Mouse (Mus musculus) limb, embryonic 15.5 days (tissue): ENCODE data around the gene Gm20721. TPM values are rescaled to one million over a fixed set of nuclear protein-coding genes. Genes with fewer than 3 reads are reported as not detected.

Source experiments
- ATAC-seq: fragments of 200-750 bp; cut with Nextera tagmentation; 2 replicates; pipeline ENCODE4 v1.8.0; 2017; ENCODE audit warnings: low read depth, moderate TSS enrichment; ENCODE audit not compliant: insufficient number of reproducible peaks, low FRiP score, low TSS enrichment
- H3K27ac ChIP-seq: fragments of 300-500 bp; sonication (generic); 2 replicates; pipeline ENCODE4 v1.5.1; 2015; ENCODE audit warnings: moderate library complexity, mild to moderate bottlenecking, inconsistent platforms
- H3K27me3 ChIP-seq: fragments of 300-500 bp; sonication (generic); 2 replicates; pipeline ENCODE4 v1.6.1; 2015; ENCODE audit warnings: inconsistent platforms
- H3K36me3 ChIP-seq: fragments of 300-500 bp; sonication (generic); 2 replicates; pipeline ENCODE4 v1.6.1; 2015; ENCODE audit warnings: inconsistent platforms
- H3K4me1 ChIP-seq: fragments of 300-500 bp; sonication (generic); 2 replicates; pipeline ENCODE4 v1.6.1; 2015; ENCODE audit warnings: inconsistent platforms
- H3K4me2 ChIP-seq: fragments of 300-500 bp; sonication (generic); 2 replicates; pipeline ENCODE4 v1.6.1; 2015; ENCODE audit warnings: mild to moderate bottlenecking, inconsistent platforms
- H3K4me3 ChIP-seq: fragments of 300-500 bp; sonication (generic); 2 replicates; pipeline ENCODE4 v1.5.1; 2015; ENCODE audit warnings: mild to moderate bottlenecking, inconsistent platforms
- H3K9ac ChIP-seq: fragments of 300-500 bp; sonication (generic); 2 replicates; pipeline ENCODE4 v1.6.1; 2015; ENCODE audit warnings: inconsistent platforms
- H3K9me3 ChIP-seq: fragments of 300-500 bp; sonication (generic); 2 replicates; pipeline ENCODE4 v1.6.1; 2016; ENCODE audit warnings: inconsistent platforms
- WGBS: fragments of 180-500 bp; shearing (Covaris S2); methylation state at CpG from one replicate; pipeline ENCODE4 v1.1.7; 2015; 5-methylcytosine and 5-hydroxymethylcytosine counted together
- polyA plus RNA-seq: library from polyadenylated mRNA; unstranded; fragments of >200 nt; fragmentation: Nextera tagmentation; extraction: Ambion mirVana; gene quantifications from 2 replicates; pipeline ENCODE4 v1.2.1, GENCODE M21; 2015

Gm20721 gene
- polyA plus RNA-seq, 1 experiment from 2014 or later: 28.5 TPM

GRCm38 (mm10) chr2:174294457-174294856 is 52.1 kb downstream of the Gm20721 start:
- H3K9ac ChIP-seq: peak overlapping the region; percentile 54
- peaks cover 43% of the 10 kb centered on the region for H3K9me3 ChIP-seq
- peak overlapping the region; percentile 82 for H3K27ac ChIP-seq
- H3K4me3 ChIP-seq: peak overlapping the region; percentile 55
- 57% methylated on average over 8 of the region's 8 CpGs for WGBS
- no peak for ATAC-seq
- peaks cover 55% of the 10 kb centered on the region for H3K4me1 ChIP-seq
- H3K4me2 ChIP-seq: peak overlapping the region; percentile 53
- peaks cover 54% of the 10 kb centered on the region for H3K36me3 ChIP-seq
- peaks cover 25% of the 10 kb centered on the region for H3K27me3 ChIP-seq

DNA sequence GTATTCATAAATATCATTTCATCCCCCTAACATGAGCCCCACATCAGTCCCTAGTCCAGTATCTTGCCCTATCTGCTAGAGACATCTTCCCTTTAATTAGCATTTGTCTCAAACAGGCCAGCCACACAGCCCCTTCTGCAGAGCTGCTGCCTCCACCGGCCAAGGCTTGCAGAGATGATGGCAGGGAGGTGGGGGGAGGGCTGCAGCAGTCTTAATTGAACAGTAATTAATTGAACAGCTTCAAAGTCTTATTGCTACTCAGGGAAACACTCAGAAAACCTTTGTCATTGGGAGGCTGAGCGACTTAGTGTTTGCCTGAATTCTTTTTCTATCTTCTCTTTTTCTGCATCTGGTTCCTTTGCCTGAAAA is 54.9 kb downstream of the Gm20721 start:
- Histone ChIP-seq H3K36me3 (peaks cover 47% of the 10 kb centered on the region), H3K4me1 (peaks cover 35% of the 10 kb centered on the region), H3K4me3 (peak overlapping the region; percentile 15), H3K27me3 (peaks cover 14% of the 10 kb centered on the region; the same call in 1 of the 2 replicates), H3K9me3 (peaks cover 18% of the 10 kb centered on the region; the same call in 1 of the 2 replicates), H3K27ac (peak overlapping the region; percentile 60), H3K9ac (no peak overlapping the region), H3K4me2 (peak overlapping the region; percentile 36; the same call in 1 of the 2 replicates)
- ATAC-seq: no peak
- 22% methylated on average over 2 of the region's 2 CpGs for WGBS

- H3K27me3 ChIP-seq: peaks cover 19% of the 10 kb centered on the region
- H3K4me2 ChIP-seq: peak overlapping the region; percentile 29; the same call in 1 of the 2 replicates
- H3K4me1 ChIP-seq: peaks cover 32% of the 10 kb centered on the region
- no peak for ATAC-seq
- peak overlapping the region; percentile 15 for H3K4me3 ChIP-seq
- peaks cover 18% of the 10 kb centered on the region for H3K9me3 ChIP-seq
- H3K9ac ChIP-seq: no peak overlapping the region
- H3K36me3 ChIP-seq: peaks cover 47% of the 10 kb centered on the region
- 48% methylated on average over 8 of the region's 8 CpGs for WGBS
- H3K27ac ChIP-seq: peak overlapping the region; percentile 60
Observed at GRCm38 (mm10) chr2:174291029-174291661, 55.4 kb downstream of the Gm20721 start.

- H3K27ac ChIP-seq: no peak overlapping the region
- peaks cover 12% of the 10 kb centered on the region for H3K9me3 ChIP-seq
- 50% methylated on average over 12 of the region's 12 CpGs for WGBS
- peaks cover 40% of the 10 kb centered on the region for H3K27me3 ChIP-seq
- H3K4me3 ChIP-seq: no peak overlapping the region
- peaks cover 53% of the 10 kb centered on the region for H3K36me3 ChIP-seq
- H3K9ac ChIP-seq: no peak overlapping the region
- peaks cover 47% of the 10 kb centered on the region for H3K4me1 ChIP-seq
- no peak for ATAC-seq
- H3K4me2 ChIP-seq: no peak overlapping the region
Observed at GRCm38 (mm10) chr2:174288673-174289430, 57.7 kb downstream of the Gm20721 start.

- Histone ChIP-seq H3K4me2 (peak overlapping the region; percentile 17; the same call in 1 of the 2 replicates), H3K4me1 (peaks cover 45% of the 10 kb centered on the region), H3K36me3 (peaks cover 59% of the 10 kb centered on the region), H3K27ac (no peak overlapping the region), H3K4me3 (peak overlapping the region; percentile 44), H3K9me3 (peaks cover 12% of the 10 kb centered on the region), H3K27me3 (peaks cover 40% of the 10 kb centered on the region), H3K9ac (no peak overlapping the region)
- no peak for ATAC-seq
- WGBS: 49% methylated on average over 7 of the region's 7 CpGs
Observed at GRCm38 (mm10) chr2:174287921-174288320, 58.6 kb downstream of the Gm20721 start.

- Histone ChIP-seq H3K9ac (0 out of 2 replicates have a peak overlapping the region, but pooled peaks have one; percentile 4), H3K4me1 (peaks cover 30% of the 10 kb centered on the region), H3K9me3 (peaks cover 12% of the 10 kb centered on the region), H3K4me2 (peak overlapping the region; percentile 51), H3K4me3 (peak overlapping the region; percentile 44), H3K27me3 (peaks cover 44% of the 10 kb centered on the region), H3K36me3 (peaks cover 72% of the 10 kb centered on the region), H3K27ac (no peak overlapping the region)
- WGBS: 45% methylated on average over 34 of the region's 34 CpGs
- no peak for ATAC-seq
Observed at GRCm38 (mm10) chr2:174285921-174286470, 60.5 kb downstream of the Gm20721 start.

GRCm38 (mm10) chr2:174284807-174285457 is 61.6 kb downstream of the Gm20721 start:
- H3K36me3 ChIP-seq: peaks cover 82% of the 10 kb centered on the region
- peaks cover 44% of the 10 kb centered on the region for H3K27me3 ChIP-seq
- H3K9me3 ChIP-seq: peaks cover 12% of the 10 kb centered on the region
- peak overlapping the region; percentile 44 for H3K4me3 ChIP-seq
- peak overlapping the region; percentile 77 for H3K27ac ChIP-seq
- ATAC-seq: peak; percentile 53; the same call in 1 of the 2 replicates
- peak overlapping the region; percentile 31; the same call in 1 of the 2 replicates for H3K9ac ChIP-seq
- peaks cover 24% of the 10 kb centered on the region for H3K4me1 ChIP-seq
- WGBS: 51% methylated on average over 58 of the region's 58 CpGs
- peak overlapping the region; percentile 51 for H3K4me2 ChIP-seq

GRCm38 (mm10) chr2:174284011-174284410 is 62.5 kb downstream of the Gm20721 start, which contains the start of gene Gnas:
TSS of gene Gnas (plus strand) at chr2:174284320.
- peak within 1 kb of the TSS; percentile 31; the same call in 1 of the 2 replicates for H3K9ac ChIP-seq
- peak within 1 kb of the TSS; percentile 77 for H3K27ac ChIP-seq
- peak within 1 kb of the TSS; percentile 51 for H3K4me2 ChIP-seq
- peaks cover 88% of the 10 kb centered on the region for H3K36me3 ChIP-seq
- peaks cover 12% of the 10 kb centered on the region for H3K9me3 ChIP-seq
- peak within 1 kb of the TSS; percentile 44 for H3K4me3 ChIP-seq
- peaks cover 24% of the 10 kb centered on the region for H3K4me1 ChIP-seq
- WGBS: 51% methylated on average over 19 of the region's 19 CpGs
- peak; percentile 74 for ATAC-seq
- H3K27me3 ChIP-seq: peaks cover 43% of the 10 kb centered on the region

DNA sequence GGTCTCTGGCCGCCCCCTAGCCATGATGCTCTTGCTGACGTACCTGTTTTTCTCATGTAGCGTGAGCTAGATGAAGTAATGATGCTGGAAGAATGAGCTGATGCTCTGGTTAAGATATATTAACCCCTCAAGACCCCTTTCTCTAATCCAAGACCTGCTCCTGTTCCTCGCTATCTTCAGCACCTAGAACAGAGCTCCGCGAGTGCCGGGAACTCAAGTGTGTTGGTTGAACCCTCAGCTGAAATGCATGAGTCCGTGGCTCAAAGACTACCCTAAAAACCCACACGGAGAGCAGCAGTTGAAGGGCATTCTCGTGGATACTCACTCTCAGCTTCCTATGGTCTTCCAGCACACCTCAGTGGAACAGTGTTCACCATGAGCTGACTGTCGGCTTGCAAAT is 63.2 kb downstream of the Gm20721 start:
- Histone ChIP-seq H3K36me3 (peaks cover 83% of the 10 kb centered on the region), H3K4me1 (peaks cover 24% of the 10 kb centered on the region), H3K4me3 (peak overlapping the region; percentile 44), H3K27me3 (peaks cover 37% of the 10 kb centered on the region), H3K9me3 (peaks cover 12% of the 10 kb centered on the region), H3K9ac (no peak overlapping the region), H3K27ac (no peak overlapping the region), H3K4me2 (peak overlapping the region; percentile 51)
- ATAC-seq: no peak
- WGBS: 53% methylated on average over 11 of the region's 11 CpGs
